Mouse (Mus musculus): ENCODE measurements around the gene Elobl. TPM values are rescaled to one million over a fixed set of nuclear protein-coding genes. Genes with fewer than 3 reads are reported as not detected.

The Elobl gene
- polyA plus RNA-seq (2014; fragmentation: Nextera tagmentation; extraction: Ambion mirVana) = not detected in 2 replicates

DNA sequence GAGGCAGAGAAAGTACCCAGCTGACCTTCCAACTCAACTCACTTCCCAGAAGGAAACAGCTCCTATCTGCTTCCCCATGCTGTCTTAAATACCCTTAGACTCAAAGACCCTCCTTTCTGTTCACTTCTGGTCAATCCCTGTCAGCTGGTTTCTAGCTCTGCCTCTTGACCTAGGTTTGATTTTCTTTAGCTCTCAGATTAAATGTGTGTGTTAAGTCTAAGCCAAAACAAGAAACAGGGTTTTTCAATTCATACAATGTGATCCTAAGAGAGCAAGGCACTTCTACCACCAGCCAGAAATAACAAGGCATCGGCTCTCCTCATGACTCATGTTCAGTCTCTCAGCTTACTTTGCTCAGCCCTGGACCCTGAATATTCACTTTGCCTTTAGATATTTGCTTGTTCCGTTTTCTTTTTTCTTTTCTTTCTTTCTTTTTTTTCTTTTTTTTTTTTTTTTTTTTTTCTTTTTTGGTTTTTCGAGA is at the start of gene Elobl:
Gene Elobl, minus strand, starts transcription at position 51 of the 481 bp plus-strand sequence.
- 98% methylated on average over 2 of the region's 3 CpGs for WGBS

GRCm38 (mm10) chr11:89012241-89012640 is 45.5 kb upstream of the Elobl start:
- no peaks in the 10 kb centered on the region for H3K27me3 ChIP-seq (ENCODE audit: control insufficient read depth, insufficient read depth, low read length)
- no peak overlapping the region for H3K27ac ChIP-seq (ENCODE audit: low read depth, low read length)
- no peaks in the 10 kb centered on the region for H3K4me1 ChIP-seq (ENCODE audit: control insufficient read depth, insufficient read depth, low read length)
- H3K9ac ChIP-seq (ENCODE audit: low read length) = no peak overlapping the region
- no peaks in the 10 kb centered on the region for H3K36me3 ChIP-seq (ENCODE audit: control insufficient read depth, insufficient read depth, low read length)
- H3K9me3 ChIP-seq (ENCODE audit: control insufficient read depth, low read length) = no peaks in the 10 kb centered on the region
- no peak overlapping the region for H3K4me2 ChIP-seq (ENCODE audit: low read depth)
- no peak for DNase-seq (ENCODE audit: low spot score)
- ATAC-seq (ENCODE audit: insufficient read depth, low FRiP score, low TSS enrichment) = no peak
- H3K4me3 ChIP-seq (ENCODE audit: low read depth, low read length) = no peak overlapping the region
- WGBS = 88% methylated on average over 5 of the region's 5 CpGs

More for the DNA sequence above, at the start of gene Elobl:
- Histone ChIP-seq H3K4me2 (ENCODE audit: low read depth) (no peak within 1 kb of the TSS), H3K9me3 (ENCODE audit: control insufficient read depth, low read length) (no peaks in the 10 kb centered on the region), H3K36me3 (ENCODE audit: control insufficient read depth, insufficient read depth, low read length) (no peaks in the 10 kb centered on the region), H3K4me3 (ENCODE audit: low read depth, low read length) (no peak within 1 kb of the TSS), H3K27ac (ENCODE audit: low read depth, low read length) (no peak within 1 kb of the TSS), H3K27me3 (ENCODE audit: control insufficient read depth, insufficient read depth, low read length) (no peaks in the 10 kb centered on the region), H3K9ac (ENCODE audit: low read length) (no peak within 1 kb of the TSS), H3K4me1 (ENCODE audit: control insufficient read depth, insufficient read depth, low read length) (no peaks in the 10 kb centered on the region)
- no peak for DNase-seq (ENCODE audit: low spot score)
- ATAC-seq (ENCODE audit: insufficient read depth, low FRiP score, low TSS enrichment) = no peak

GRCm38 (mm10) chr11:89009496-89009895 is 42.8 kb upstream of the Elobl start:
- DNase-seq (ENCODE audit: low spot score) (no peak), ATAC-seq (ENCODE audit: insufficient read depth, low FRiP score, low TSS enrichment) (no peak)
- WGBS = 88% methylated on average over 7 of the region's 7 CpGs
- Histone ChIP-seq H3K9me3 (ENCODE audit: control insufficient read depth, low read length) (no peaks in the 10 kb centered on the region), H3K4me1 (ENCODE audit: control insufficient read depth, insufficient read depth, low read length) (no peaks in the 10 kb centered on the region), H3K27ac (ENCODE audit: low read depth, low read length) (no peak overlapping the region), H3K4me3 (ENCODE audit: low read depth, low read length) (no peak overlapping the region), H3K27me3 (ENCODE audit: control insufficient read depth, insufficient read depth, low read length) (no peaks in the 10 kb centered on the region), H3K4me2 (ENCODE audit: low read depth) (no peak overlapping the region), H3K36me3 (ENCODE audit: control insufficient read depth, insufficient read depth, low read length) (no peaks in the 10 kb centered on the region), H3K9ac (ENCODE audit: low read length) (no peak overlapping the region)

DNA sequence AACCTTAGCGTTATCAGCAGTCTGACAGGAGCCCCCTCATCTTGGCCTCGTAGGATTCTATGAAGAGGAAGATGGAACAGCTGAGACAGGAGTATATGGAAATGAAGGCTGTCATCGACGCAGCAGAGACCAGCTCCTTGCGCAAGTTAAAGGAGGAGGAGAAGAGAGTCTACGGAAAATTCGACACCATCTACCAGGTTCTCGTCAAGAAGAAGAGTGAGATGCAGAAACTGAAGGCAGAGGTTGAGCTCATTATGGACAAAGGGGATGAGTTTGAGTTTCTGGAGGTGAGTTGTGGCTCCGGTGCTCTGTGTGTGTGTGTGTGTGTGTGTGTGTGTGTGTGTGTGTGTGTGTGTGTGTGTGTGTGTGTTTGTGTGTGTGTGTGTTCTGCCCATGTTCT is 42.3 kb upstream of the Elobl start:
- DNase-seq (ENCODE audit: low spot score) = no peak
- 93% methylated on average over 9 of the region's 9 CpGs for WGBS
- H3K9me3 ChIP-seq (ENCODE audit: control insufficient read depth, low read length) = no peaks in the 10 kb centered on the region

DNA sequence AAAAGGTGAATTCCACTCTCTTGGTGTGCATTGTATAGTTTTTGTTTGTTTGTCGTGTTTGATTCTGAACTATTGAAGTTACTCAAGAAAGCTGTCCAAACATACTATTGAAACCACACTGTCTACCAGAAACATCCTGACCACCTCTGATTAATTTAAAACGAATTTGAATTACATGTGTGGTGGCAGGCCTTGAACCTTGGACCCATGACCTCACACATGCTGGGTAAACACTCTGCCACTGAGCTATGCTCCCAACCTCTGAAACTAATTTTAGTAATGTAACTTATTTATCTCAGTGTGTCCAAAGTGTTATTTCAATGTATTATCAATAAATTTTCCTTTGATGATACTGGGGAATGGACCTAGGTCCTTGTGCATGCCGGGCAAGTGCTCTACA is 40.9 kb upstream of the Elobl start:
- 83% methylated on average over 3 of the region's 3 CpGs for WGBS
- ATAC-seq (ENCODE audit: insufficient read depth, low FRiP score, low TSS enrichment) = no peak

More for the DNA sequence above, 42.3 kb upstream of the Elobl start:
- no peak overlapping the region for H3K4me3 ChIP-seq (ENCODE audit: low read depth, low read length)
- H3K9ac ChIP-seq (ENCODE audit: low read length) = no peak overlapping the region
- no peak for ATAC-seq (ENCODE audit: insufficient read depth, low FRiP score, low TSS enrichment)
- no peaks in the 10 kb centered on the region for H3K4me1 ChIP-seq (ENCODE audit: control insufficient read depth, insufficient read depth, low read length)
- no peak overlapping the region for H3K4me2 ChIP-seq (ENCODE audit: low read depth)
- no peaks in the 10 kb centered on the region for H3K36me3 ChIP-seq (ENCODE audit: control insufficient read depth, insufficient read depth, low read length)
- no peaks in the 10 kb centered on the region for H3K27me3 ChIP-seq (ENCODE audit: control insufficient read depth, insufficient read depth, low read length)
- H3K27ac ChIP-seq (ENCODE audit: low read depth, low read length) = no peak overlapping the region

GRCm38 (mm10) chr11:89006404-89006803 is 39.7 kb upstream of the Elobl start:
- Histone ChIP-seq H3K9ac (ENCODE audit: low read length) (no peak overlapping the region), H3K4me3 (ENCODE audit: low read depth, low read length) (no peak overlapping the region), H3K27ac (ENCODE audit: low read depth, low read length) (no peak overlapping the region), H3K27me3 (ENCODE audit: control insufficient read depth, insufficient read depth, low read length) (no peaks in the 10 kb centered on the region), H3K4me2 (ENCODE audit: low read depth) (no peak overlapping the region), H3K9me3 (ENCODE audit: control insufficient read depth, low read length) (no peaks in the 10 kb centered on the region), H3K36me3 (ENCODE audit: control insufficient read depth, insufficient read depth, low read length) (no peaks in the 10 kb centered on the region), H3K4me1 (ENCODE audit: control insufficient read depth, insufficient read depth, low read length) (no peaks in the 10 kb centered on the region)
- DNase-seq (ENCODE audit: low spot score) (no peak), ATAC-seq (ENCODE audit: insufficient read depth, low FRiP score, low TSS enrichment) (no peak)

More for the DNA sequence above, 40.9 kb upstream of the Elobl start:
- Histone ChIP-seq H3K9me3 (ENCODE audit: control insufficient read depth, low read length) (no peaks in the 10 kb centered on the region), H3K4me1 (ENCODE audit: control insufficient read depth, insufficient read depth, low read length) (no peaks in the 10 kb centered on the region), H3K27me3 (ENCODE audit: control insufficient read depth, insufficient read depth, low read length) (no peaks in the 10 kb centered on the region), H3K27ac (ENCODE audit: low read depth, low read length) (no peak overlapping the region), H3K36me3 (ENCODE audit: control insufficient read depth, insufficient read depth, low read length) (no peaks in the 10 kb centered on the region), H3K4me2 (ENCODE audit: low read depth) (no peak overlapping the region), H3K9ac (ENCODE audit: low read length) (no peak overlapping the region), H3K4me3 (ENCODE audit: low read depth, low read length) (no peak overlapping the region)
- no peak for DNase-seq (ENCODE audit: low spot score)

DNA sequence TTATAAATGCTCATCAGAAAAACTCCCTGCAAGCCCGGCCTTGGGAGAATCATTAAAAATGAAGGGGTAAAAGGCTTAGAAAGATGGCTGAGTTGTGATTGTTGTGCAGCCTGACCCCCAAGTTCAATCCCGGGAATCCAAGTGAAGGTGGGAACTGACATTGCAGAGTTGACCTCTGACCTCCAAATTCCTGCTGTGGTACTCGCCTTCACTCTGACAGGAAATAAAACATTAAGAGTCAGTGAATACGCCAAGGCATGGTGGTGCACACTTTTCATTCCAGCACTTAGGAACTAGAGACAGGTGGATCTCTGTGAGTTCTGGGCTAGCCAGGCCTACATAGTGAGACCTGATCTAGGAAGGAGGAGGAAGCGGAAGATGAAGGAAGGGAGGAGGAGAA is 38.7 kb upstream of the Elobl start:
- ATAC-seq (ENCODE audit: insufficient read depth, low FRiP score, low TSS enrichment) (no peak), DNase-seq (ENCODE audit: low spot score) (no peak)
- Histone ChIP-seq H3K4me1 (ENCODE audit: control insufficient read depth, insufficient read depth, low read length) (no peaks in the 10 kb centered on the region), H3K27me3 (ENCODE audit: control insufficient read depth, insufficient read depth, low read length) (peaks cover under 1% of the 10 kb centered on the region; the same call in 1 of the 2 replicates), H3K9me3 (ENCODE audit: control insufficient read depth, low read length) (no peaks in the 10 kb centered on the region), H3K4me3 (ENCODE audit: low read depth, low read length) (no peak overlapping the region), H3K4me2 (ENCODE audit: low read depth) (no peak overlapping the region), H3K36me3 (ENCODE audit: control insufficient read depth, insufficient read depth, low read length) (no peaks in the 10 kb centered on the region), H3K9ac (ENCODE audit: low read length) (no peak overlapping the region), H3K27ac (ENCODE audit: low read depth, low read length) (no peak overlapping the region)
- WGBS = 67% methylated on average over 5 of the region's 5 CpGs

DNA sequence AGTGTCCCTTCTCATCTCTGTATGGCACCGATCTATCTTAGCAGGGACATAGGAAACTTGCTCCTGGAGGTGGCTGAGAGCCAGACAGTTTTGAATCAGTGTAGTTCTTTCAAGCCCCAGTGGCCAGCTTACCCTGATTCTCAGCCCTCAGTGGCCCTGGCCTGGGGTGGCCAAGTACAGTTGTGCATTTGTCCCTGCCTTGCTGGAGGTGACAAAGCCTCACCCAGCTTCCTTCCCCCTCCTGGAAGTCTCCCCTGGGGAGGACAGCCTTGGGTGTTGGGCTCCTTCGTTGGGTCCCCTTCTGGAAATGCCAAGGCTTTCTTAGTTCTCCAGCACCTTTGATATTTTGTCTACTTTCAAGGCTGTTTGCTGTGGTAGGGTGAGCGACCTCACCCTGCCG is 37.0 kb upstream of the Elobl start:
- Histone ChIP-seq H3K36me3 (ENCODE audit: control insufficient read depth, insufficient read depth, low read length) (no peaks in the 10 kb centered on the region), H3K9ac (ENCODE audit: low read length) (no peak overlapping the region), H3K27me3 (ENCODE audit: control insufficient read depth, insufficient read depth, low read length) (peaks cover 16% of the 10 kb centered on the region), H3K4me1 (ENCODE audit: control insufficient read depth, insufficient read depth, low read length) (no peaks in the 10 kb centered on the region), H3K27ac (ENCODE audit: low read depth, low read length) (no peak overlapping the region), H3K9me3 (ENCODE audit: control insufficient read depth, low read length) (no peaks in the 10 kb centered on the region), H3K4me2 (ENCODE audit: low read depth) (no peak overlapping the region), H3K4me3 (ENCODE audit: low read depth, low read length) (no peak overlapping the region)
- no peak for ATAC-seq (ENCODE audit: insufficient read depth, low FRiP score, low TSS enrichment)
- 85% methylated on average over 4 of the region's 4 CpGs for WGBS
- DNase-seq (ENCODE audit: low spot score) = no peak

GRCm38 (mm10) chr11:89003078-89003477 is 36.3 kb upstream of the Elobl start:
- Histone ChIP-seq H3K9me3 (ENCODE audit: control insufficient read depth, low read length) (no peaks in the 10 kb centered on the region), H3K27me3 (ENCODE audit: control insufficient read depth, insufficient read depth, low read length) (peaks cover 16% of the 10 kb centered on the region), H3K27ac (ENCODE audit: low read depth, low read length) (no peak overlapping the region), H3K36me3 (ENCODE audit: control insufficient read depth, insufficient read depth, low read length) (no peaks in the 10 kb centered on the region), H3K4me3 (ENCODE audit: low read depth, low read length) (no peak overlapping the region), H3K9ac (ENCODE audit: low read length) (no peak overlapping the region), H3K4me1 (ENCODE audit: control insufficient read depth, insufficient read depth, low read length) (no peaks in the 10 kb centered on the region), H3K4me2 (ENCODE audit: low read depth) (no peak overlapping the region)
- no peak for DNase-seq (ENCODE audit: low spot score)
- no peak for ATAC-seq (ENCODE audit: insufficient read depth, low FRiP score, low TSS enrichment)
- WGBS = 67% methylated on average over 6 of the region's 6 CpGs
